Mouse (Mus musculus): ENCODE measurements around the gene Hs1bp3. TPM values are rescaled to one million over a fixed set of nuclear protein-coding genes. Genes with fewer than 3 reads are reported as not detected.

Gene Hs1bp3
- not detected in 2 replicates for polyA plus RNA-seq (2012; ENCODE audit: insufficient read depth, insufficient read length, low replicate concordance, missing spikeins)

DNA sequence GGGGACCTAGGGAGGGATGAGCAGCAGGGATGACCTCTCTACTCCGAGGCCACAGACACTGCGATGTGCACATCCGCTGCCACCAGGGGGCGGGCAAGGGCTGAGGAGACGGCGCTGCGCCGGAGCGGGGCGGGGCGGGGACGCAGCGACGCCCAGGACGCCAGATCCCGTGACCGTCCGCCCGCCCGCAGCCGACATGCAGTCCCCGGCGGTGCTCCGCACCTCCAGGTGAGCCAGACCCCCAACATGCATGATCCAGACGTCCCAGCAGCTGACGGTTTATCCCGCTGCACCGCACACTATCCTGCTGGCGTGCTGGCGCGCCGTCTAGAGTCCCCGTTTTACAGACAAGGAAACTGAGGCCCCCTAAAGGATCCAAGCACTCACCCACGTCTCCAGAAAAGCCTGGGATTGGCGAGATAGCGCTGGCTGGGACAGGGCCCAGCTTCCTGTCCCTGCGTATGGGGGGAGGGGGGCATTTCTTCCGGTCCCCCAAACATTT lies at the start of gene Hs1bp3:
Gene Hs1bp3, plus strand, starts transcription at position 163 of the 502 bp plus-strand sequence.
- Histone ChIP-seq H3K4me1 (ENCODE audit: control insufficient read depth, insufficient read depth, low read length) (peaks cover 12% of the 10 kb centered on the region), H3K4me3 (ENCODE audit: insufficient read depth, low read depth, low read length) (peak within 1 kb of the TSS; percentile 72), H3K27ac (ENCODE audit: insufficient read depth, low read depth, low read length) (no peak within 1 kb of the TSS)
- peak; percentile 80 for TF ChIP-seq CTCF (IDR thresholded peaks at IDR 0.05; ENCODE audit: insufficient read depth, low read depth, low read length)
- TF ChIP-seq POLR2A (IDR thresholded peaks at IDR 0.05; ENCODE audit: insufficient read depth, low read depth, low read length), result 0 out of 2 replicates have a peak, but pooled peaks have one; percentile 26
- under 1% methylated on average over 38 of the region's 38 CpGs for WGBS

DNA sequence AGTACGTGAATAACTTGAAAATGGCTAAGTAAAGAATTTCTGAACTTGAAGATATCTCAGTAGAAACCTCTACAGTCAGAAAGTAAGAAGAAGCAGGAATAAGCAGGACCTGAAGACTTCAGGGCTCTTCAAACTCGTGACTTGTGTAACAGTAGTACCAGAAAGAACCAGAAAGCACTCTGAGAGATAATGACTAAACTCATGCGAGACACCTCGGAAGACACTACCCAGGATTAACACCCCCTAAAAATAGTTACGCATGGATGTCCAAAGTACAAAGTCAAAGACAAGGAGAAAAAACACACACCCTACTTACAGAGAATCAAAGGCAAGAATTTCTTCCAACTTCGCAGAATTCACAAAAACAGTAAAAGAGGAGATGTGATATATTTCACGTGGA lies 46.9 kb upstream of the Hs1bp3 start:
- no peaks in the 10 kb centered on the region for H3K4me1 ChIP-seq (ENCODE audit: control insufficient read depth, insufficient read depth, low read length)
- 82% methylated on average over 7 of the region's 7 CpGs for WGBS
- H3K4me3 ChIP-seq (ENCODE audit: insufficient read depth, low read depth, low read length), result no peak overlapping the region
- H3K27ac ChIP-seq (ENCODE audit: insufficient read depth, low read depth, low read length), result no peak overlapping the region
- no peak for TF ChIP-seq CTCF (IDR thresholded peaks at IDR 0.05; ENCODE audit: insufficient read depth, low read depth, low read length)
- no peak for TF ChIP-seq POLR2A (IDR thresholded peaks at IDR 0.05; ENCODE audit: insufficient read depth, low read depth, low read length)

DNA sequence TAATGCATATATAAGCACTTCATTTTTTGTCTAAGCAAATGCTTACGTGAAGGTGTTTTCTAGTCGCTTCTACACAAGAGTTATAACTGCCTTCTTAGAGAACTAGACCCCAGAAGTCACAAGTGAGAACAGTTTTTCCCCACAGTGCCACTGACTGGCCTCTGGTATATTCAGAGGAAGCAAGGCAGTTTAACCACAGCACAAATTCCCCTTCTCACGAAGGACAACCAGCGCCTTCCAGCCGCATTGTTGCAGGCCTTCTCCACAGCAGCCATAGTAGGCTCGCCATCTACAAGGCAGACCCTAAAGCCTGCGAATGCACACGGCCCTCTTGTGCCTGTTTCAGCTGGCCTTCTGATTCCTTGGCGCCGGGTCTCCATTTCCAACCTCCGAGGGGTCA lies 43.6 kb upstream of the Hs1bp3 start:
- WGBS, result 94% methylated on average over 11 of the region's 11 CpGs
- Histone ChIP-seq H3K27ac (ENCODE audit: insufficient read depth, low read depth, low read length) (no peak overlapping the region), H3K4me3 (ENCODE audit: insufficient read depth, low read depth, low read length) (no peak overlapping the region), H3K4me1 (ENCODE audit: control insufficient read depth, insufficient read depth, low read length) (no peaks in the 10 kb centered on the region)
- TF ChIP-seq POLR2A (IDR thresholded peaks at IDR 0.05; ENCODE audit: insufficient read depth, low read depth, low read length) (no peak), CTCF (IDR thresholded peaks at IDR 0.05; ENCODE audit: insufficient read depth, low read depth, low read length) (no peak)

DNA sequence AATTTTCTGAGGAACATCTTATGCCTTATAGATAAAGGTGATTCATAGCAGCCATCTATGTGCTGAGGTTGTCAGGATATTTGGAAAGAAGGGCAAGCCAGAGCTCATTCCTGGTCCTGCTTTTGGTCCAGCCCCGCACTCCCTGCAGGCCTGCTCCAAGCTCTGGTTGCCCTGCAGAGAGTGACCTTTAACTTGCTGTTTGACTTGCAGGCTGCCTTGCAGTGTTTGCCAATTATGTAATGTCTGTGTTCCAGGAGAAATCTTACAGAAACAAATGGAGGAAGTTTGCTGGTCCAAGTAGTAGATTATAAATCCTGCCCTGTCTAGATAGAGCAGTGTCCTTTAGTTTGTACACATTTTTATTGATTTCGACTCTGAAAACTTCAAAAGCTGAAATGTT lies 41.8 kb upstream of the Hs1bp3 start:
- Histone ChIP-seq H3K27ac (ENCODE audit: insufficient read depth, low read depth, low read length) (no peak overlapping the region), H3K4me3 (ENCODE audit: insufficient read depth, low read depth, low read length) (no peak overlapping the region), H3K4me1 (ENCODE audit: control insufficient read depth, insufficient read depth, low read length) (no peaks in the 10 kb centered on the region)
- WGBS, result 94% methylated on average over 2 of the region's 2 CpGs
- no peak for TF ChIP-seq CTCF (IDR thresholded peaks at IDR 0.05; ENCODE audit: insufficient read depth, low read depth, low read length)
- TF ChIP-seq POLR2A (IDR thresholded peaks at IDR 0.05; ENCODE audit: insufficient read depth, low read depth, low read length), result no peak

DNA sequence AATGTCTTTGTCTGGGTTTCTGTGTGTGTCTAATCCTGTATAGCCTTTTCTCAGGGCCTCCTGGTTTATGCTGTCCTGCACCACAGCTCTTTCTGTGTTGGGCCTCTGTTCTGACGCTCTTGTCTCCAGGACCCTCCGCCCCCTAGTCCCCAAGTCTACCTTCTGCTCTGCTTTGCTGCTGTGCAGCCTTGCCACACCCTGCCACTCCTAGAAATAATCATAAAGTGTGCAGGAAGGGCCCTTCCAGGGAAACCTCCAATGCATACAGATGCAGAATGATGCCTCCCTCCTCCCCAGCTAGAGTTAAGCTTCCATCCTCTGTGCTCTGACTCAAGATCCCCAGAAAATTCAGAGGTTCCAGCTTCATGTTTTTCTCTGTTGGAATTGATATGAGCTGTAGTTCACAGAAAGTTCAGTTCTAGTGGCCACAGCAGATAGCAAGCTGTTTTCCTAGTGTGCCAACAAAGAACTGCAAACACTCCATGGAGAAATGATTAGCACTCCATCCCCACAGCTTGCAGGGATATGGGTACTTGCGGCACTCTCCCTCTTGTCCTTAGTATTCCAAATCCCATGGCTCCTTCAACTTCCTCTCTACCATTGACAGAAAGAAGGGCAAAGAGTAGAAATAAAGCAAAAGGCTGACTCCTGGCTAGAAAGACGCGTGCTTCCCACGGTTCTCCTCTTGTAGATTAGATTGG lies 39.6 kb upstream of the Hs1bp3 start:
- Histone ChIP-seq H3K27ac (ENCODE audit: insufficient read depth, low read depth, low read length) (no peak overlapping the region), H3K4me1 (ENCODE audit: control insufficient read depth, insufficient read depth, low read length) (no peaks in the 10 kb centered on the region), H3K4me3 (ENCODE audit: insufficient read depth, low read depth, low read length) (no peak overlapping the region)
- WGBS, result 95% methylated on average over 6 of the region's 6 CpGs
- TF ChIP-seq CTCF (IDR thresholded peaks at IDR 0.05; ENCODE audit: insufficient read depth, low read depth, low read length) (no peak), POLR2A (IDR thresholded peaks at IDR 0.05; ENCODE audit: insufficient read depth, low read depth, low read length) (no peak)

DNA sequence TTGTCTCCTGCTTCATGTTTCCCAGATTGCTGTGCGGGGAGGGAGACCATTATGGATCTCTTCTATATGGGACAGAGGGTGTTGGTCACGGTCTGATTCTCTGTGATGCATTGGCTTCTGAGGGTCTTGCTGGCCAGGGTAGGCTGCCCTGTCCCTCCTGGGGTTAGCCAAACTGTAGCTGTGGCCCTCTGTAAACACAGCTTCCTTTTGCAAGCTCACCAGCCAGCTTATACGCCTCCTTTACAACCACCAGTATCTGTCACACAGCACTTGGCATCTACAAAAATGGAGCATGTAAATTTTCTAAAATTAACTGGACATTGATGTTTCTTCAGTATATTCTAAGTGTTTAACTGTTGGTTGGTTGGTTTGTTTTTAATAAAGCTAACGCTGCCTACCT lies 37.8 kb upstream of the Hs1bp3 start:
- TF ChIP-seq CTCF (IDR thresholded peaks at IDR 0.05; ENCODE audit: insufficient read depth, low read depth, low read length) (no peak), POLR2A (IDR thresholded peaks at IDR 0.05; ENCODE audit: insufficient read depth, low read depth, low read length) (no peak)
- WGBS, result 94% methylated on average over 4 of the region's 4 CpGs
- no peak overlapping the region for H3K27ac ChIP-seq (ENCODE audit: insufficient read depth, low read depth, low read length)
- no peak overlapping the region for H3K4me3 ChIP-seq (ENCODE audit: insufficient read depth, low read depth, low read length)
- H3K4me1 ChIP-seq (ENCODE audit: control insufficient read depth, insufficient read depth, low read length), result no peaks in the 10 kb centered on the region

DNA sequence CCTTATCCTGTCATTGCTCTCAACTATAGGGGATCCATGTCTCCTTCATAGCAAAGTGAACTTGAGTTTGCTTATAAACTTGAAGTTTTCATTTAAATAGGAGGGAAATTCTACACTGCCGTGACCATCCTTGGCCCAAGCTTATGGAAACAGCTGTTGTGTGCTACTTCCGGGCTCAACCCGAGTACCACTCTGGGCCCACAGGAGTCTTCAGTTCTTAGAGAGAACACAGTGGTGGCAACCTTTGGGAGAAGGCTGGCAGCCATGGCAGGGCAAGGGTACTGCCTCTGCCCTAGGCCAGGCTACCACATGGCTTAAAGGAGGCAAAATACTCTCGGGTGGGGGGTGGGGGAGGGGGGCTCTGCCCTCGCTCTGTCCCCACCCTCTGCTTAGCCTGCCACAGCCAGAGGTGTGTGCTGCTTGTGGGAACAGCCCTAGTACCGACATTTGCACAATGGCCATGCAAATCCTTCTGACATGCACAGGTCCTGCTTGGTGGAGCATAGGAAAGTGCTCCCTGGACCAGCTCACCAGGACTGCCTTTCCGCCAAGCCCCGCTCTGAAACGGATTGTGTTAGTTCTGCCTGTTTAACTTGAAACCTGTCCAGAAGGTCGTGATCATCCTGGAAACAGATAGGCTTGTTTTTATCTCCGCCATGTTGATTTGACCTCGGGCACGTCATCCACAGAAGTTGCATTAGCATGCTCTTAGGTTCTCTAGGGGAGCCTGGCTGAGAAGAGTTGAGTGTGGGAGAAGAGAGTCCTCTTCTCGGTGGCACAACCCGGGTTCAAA lies 31.8 kb upstream of the Hs1bp3 start:
- no peak for TF ChIP-seq POLR2A (IDR thresholded peaks at IDR 0.05; ENCODE audit: insufficient read depth, low read depth, low read length)
- TF ChIP-seq CTCF (IDR thresholded peaks at IDR 0.05; ENCODE audit: insufficient read depth, low read depth, low read length), result no peak
- Histone ChIP-seq H3K27ac (ENCODE audit: insufficient read depth, low read depth, low read length) (no peak overlapping the region), H3K4me1 (ENCODE audit: control insufficient read depth, insufficient read depth, low read length) (no peaks in the 10 kb centered on the region), H3K4me3 (ENCODE audit: insufficient read depth, low read depth, low read length) (no peak overlapping the region)
- whole genome bisulfite sequencing, result 87% methylated on average over 15 of the region's 15 CpGs

DNA sequence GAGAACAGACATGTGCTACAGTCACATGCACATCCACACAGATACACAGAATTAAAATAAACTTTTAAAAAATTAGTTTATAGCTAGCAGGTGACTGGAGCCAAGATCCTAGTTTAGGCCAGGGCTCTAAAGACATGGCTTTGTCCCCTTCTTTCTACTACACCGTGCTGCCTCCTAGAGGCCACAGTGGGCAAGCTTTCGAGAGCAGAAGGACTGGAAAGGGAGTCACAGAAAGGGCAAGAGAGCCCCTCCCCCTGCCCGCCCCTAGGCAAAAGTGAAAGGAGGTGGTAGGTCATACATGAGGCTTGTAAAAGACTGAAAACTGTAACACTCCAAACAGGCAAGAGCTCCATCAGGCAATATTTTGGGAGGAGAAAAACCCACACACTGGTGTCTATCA lies 25.3 kb upstream of the Hs1bp3 start:
- no peak for TF ChIP-seq CTCF (IDR thresholded peaks at IDR 0.05; ENCODE audit: insufficient read depth, low read depth, low read length)
- 71% methylated on average over 3 of the region's 3 CpGs for WGBS
- Histone ChIP-seq H3K4me1 (ENCODE audit: control insufficient read depth, insufficient read depth, low read length) (0 out of 2 replicates have a peak, but pooled peaks cover 2% of the 10 kb centered on the region), H3K27ac (ENCODE audit: insufficient read depth, low read depth, low read length) (no peak overlapping the region), H3K4me3 (ENCODE audit: insufficient read depth, low read depth, low read length) (no peak overlapping the region)

DNA sequence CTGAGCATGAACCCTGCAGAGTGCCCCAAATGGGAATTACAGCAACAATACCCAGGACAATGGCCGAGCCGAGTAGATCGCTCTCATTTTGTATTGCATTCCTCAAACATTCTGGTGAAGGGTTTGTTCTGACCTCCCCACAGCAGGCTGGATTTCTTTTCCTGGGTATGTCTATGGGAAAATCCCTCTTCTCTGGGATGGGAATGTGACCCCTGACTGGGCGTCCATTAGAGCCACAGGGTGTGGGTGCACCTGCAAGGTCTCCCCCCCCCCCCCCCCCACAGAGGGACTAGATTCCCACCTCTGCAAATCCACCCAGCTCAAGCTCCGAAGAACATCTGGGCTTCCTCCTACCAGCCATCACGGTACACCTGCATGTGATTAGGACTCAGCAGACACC lies 24.1 kb upstream of the Hs1bp3 start:
- 68% methylated on average over 6 of the region's 6 CpGs for WGBS
- TF ChIP-seq POLR2A (IDR thresholded peaks at IDR 0.05; ENCODE audit: insufficient read depth, low read depth, low read length), result no peak
- no peak for TF ChIP-seq CTCF (IDR thresholded peaks at IDR 0.05; ENCODE audit: insufficient read depth, low read depth, low read length)
- no peak overlapping the region for H3K4me3 ChIP-seq (ENCODE audit: insufficient read depth, low read depth, low read length)
- 0 out of 2 replicates have a peak, but pooled peaks cover 2% of the 10 kb centered on the region for H3K4me1 ChIP-seq (ENCODE audit: control insufficient read depth, insufficient read depth, low read length)
- H3K27ac ChIP-seq (ENCODE audit: insufficient read depth, low read depth, low read length), result no peak overlapping the region
